Mouse (Mus musculus): ENCODE measurements at regions not wholly inside any gene's neighbourhood (a gene's known extent, or its start where the extent isn't known, plus 50 kb on each side); places are given as distances from the start of the nearest gene placed in this dataset.

GRCm38 (mm10) chr13:29119357-29119756 lies 165.8 kb upstream of the Sox4 start:
- TF ChIP-seq MAX (IDR thresholded peaks at IDR 0.05; ENCODE audit: low read depth), result no peak
- no peak for TF ChIP-seq MYOD1 (IDR thresholded peaks at IDR 0.05; ENCODE audit: control insufficient read depth in 1 of 3, insufficient read length in 2 of 3, low read depth in 2 of 3)
- no peak for TF ChIP-seq MYOG (IDR thresholded peaks at IDR 0.05; ENCODE audit: control insufficient read depth in 1 of 3, insufficient read depth in 1 of 3, insufficient read length in 2 of 3, low read depth in 2 of 3)
